Mouse (Mus musculus): ENCODE results near the gene Ezr.

DNA sequence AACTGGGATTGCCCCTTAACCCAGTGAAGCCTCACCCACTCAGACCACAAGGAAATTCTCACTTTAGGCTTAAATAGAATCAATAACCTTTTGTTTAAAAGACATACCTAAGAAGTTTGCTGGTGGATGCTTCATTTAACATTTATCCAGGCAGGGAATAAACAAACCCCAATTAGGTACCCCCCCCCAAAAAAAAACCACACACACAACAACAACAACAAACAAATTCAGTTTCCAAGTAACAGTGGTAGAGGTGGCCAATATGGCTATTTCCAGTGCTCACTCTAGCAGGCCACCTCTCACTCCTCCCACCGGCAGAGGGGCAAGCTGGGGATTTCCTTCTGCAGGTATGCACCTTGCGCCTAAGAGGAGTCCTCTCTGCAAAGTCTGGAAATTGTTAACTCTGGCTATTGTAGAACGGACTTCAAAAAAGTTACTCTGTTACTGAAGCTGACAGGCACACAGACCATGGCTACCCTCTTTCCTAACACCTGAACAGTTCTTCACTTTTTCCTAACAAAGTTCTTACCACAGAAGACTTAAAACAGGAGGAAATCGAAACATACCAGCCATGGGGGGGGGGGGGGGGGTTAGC, 2.0 kb downstream of the Ezr start:
- no peak for TF ChIP-seq CTCF (IDR thresholded peaks at IDR 0.05; ENCODE audit: extremely low read depth, insufficient read depth, insufficient read length, insufficient replicate concordance)
- TF ChIP-seq POLR2A (IDR thresholded peaks at IDR 0.05; ENCODE audit: low read depth, low read length), result no peak
